Mouse (Mus musculus) midbrain, embryonic 10.5 days (tissue): ENCODE data around the gene Cdkn1b. TPM values are rescaled to one million over a fixed set of nuclear protein-coding genes. Genes with fewer than 3 reads are reported as not detected.

Experiments
- DNase-seq: peaks from one replicate; pipeline ENCODE4 v3.0.0-alpha.2; 2017; ENCODE audit warnings: low spot score
- H3K27ac ChIP-seq: fragments of 300-500 bp; sonication (generic); replicated peaks from 2 replicates; pipeline ENCODE4 v1.5.1; 2016; ENCODE audit warnings: mild to moderate bottlenecking
- H3K27me3 ChIP-seq: fragments of 300-500 bp; sonication (generic); 2 replicates; pipeline ENCODE4 v1.6.1; 2016; ENCODE audit warnings: low read depth, mild to moderate bottlenecking; ENCODE audit not compliant: poor library complexity, severe bottlenecking
- H3K36me3 ChIP-seq: fragments of 300-500 bp; sonication (generic); 2 replicates; pipeline ENCODE4 v1.6.1; 2016; ENCODE audit warnings: mild to moderate bottlenecking, moderate library complexity
- H3K4me1 ChIP-seq: fragments of 300-500 bp; sonication (generic); 2 replicates; pipeline ENCODE4 v1.6.1; 2016
- H3K4me3 ChIP-seq: fragments of 300-500 bp; sonication (generic); 2 replicates; pipeline ENCODE4 v1.5.1; 2016; ENCODE audit warnings: mild to moderate bottlenecking, moderate library complexity
- H3K9me3 ChIP-seq: fragments of 300-500 bp; sonication (generic); replicated peaks from 2 replicates; pipeline ENCODE4 v1.6.1; 2016; ENCODE audit warnings: mild to moderate bottlenecking
- WGBS: fragments of 180-500 bp; shearing (Covaris S2); methylation state at CpG from one replicate; pipeline ENCODE4 v1.1.7; 2016; 5-methylcytosine and 5-hydroxymethylcytosine counted together
- polyA plus RNA-seq: library from polyadenylated mRNA; unstranded; fragments of >200 nt; fragmentation: Nextera tagmentation; extraction: Ambion mirVana; gene quantifications from 2 replicates; pipeline ENCODE4 v1.2.1, GENCODE M21; 2016

Gene Cdkn1b
- 15.5 and 20.9 TPM in 2 replicates for polyA plus RNA-seq

- under 1% methylated on average over 77 of the region's 77 CpGs for WGBS
- Histone ChIP-seq H3K27me3 (peaks cover 19% of the 10 kb centered on the region), H3K4me1 (peaks cover 71% of the 10 kb centered on the region), H3K27ac (peak within 1 kb of the TSS; percentile 94), H3K9me3 (no peaks in the 10 kb centered on the region), H3K4me3 (peak within 1 kb of the TSS; percentile 81), H3K36me3 (peaks cover 30% of the 10 kb centered on the region)
- DNase-seq: peak; percentile 91
Observed at GRCm38 (mm10) chr6:134920190-134921013, at the start of gene Cdkn1b. Gene Cdkn1b, plus strand, starts transcription at chr6:134920401.

DNA sequence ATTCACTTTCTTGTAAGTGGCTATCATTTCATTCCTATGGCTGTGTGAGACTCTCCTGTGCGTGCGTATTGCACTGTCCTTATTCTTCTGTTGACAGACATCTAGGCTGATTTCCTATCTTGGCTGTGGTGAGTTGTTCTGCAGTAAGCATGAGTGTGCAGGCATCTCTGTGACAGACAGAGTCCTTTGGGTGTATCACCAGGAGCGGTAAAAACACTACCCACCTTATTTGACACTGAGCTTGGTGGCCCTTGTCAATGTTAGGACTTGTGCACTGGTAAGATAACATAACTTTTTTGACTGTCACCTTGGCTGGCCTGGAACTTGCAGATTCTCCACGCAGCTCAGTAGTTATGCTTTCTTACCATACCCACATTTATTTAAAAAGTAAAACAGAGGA, 49.3 kb upstream of the Cdkn1b start:
- DNase-seq: no peak
- Histone ChIP-seq H3K27ac (no peak overlapping the region), H3K36me3 (peaks cover 92% of the 10 kb centered on the region), H3K27me3 (no peaks in the 10 kb centered on the region), H3K4me3 (no peak overlapping the region), H3K9me3 (0 out of 2 replicates have a peak, but pooled peaks cover 5% of the 10 kb centered on the region), H3K4me1 (no peaks in the 10 kb centered on the region)
- 93% methylated on average over 4 of the region's 4 CpGs for WGBS

- Histone ChIP-seq H3K36me3 (peaks cover 88% of the 10 kb centered on the region), H3K4me3 (no peak overlapping the region), H3K4me1 (no peaks in the 10 kb centered on the region), H3K27me3 (no peaks in the 10 kb centered on the region), H3K27ac (no peak overlapping the region), H3K9me3 (0 out of 2 replicates have a peak, but pooled peaks cover 5% of the 10 kb centered on the region)
- no peak for DNase-seq
- WGBS: 97% methylated on average over 2 of the region's 2 CpGs
Observed at GRCm38 (mm10) chr6:134872236-134872635, 48.0 kb upstream of the Cdkn1b start.

DNA sequence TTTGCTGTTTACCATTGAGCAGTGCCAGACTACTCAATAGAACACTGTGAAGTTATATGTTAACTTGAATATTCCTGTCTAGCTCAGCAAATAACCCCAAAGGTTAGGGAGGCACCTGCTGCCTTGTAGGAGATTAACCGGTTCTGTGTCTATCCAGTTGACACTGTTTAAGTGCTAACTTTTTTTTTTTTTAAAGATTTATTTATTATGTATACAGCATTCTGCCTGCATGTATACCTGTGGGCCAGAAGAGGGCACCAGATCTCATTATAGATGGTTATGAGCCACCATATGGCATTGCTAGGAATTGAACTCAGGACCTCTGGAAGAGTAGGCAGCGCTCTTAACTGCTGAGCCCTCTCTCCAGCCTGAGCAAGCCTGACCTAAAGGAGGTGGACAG, 47.2 kb upstream of the Cdkn1b start:
- Histone ChIP-seq H3K27me3 (no peaks in the 10 kb centered on the region), H3K27ac (no peak overlapping the region), H3K36me3 (peaks cover 83% of the 10 kb centered on the region), H3K4me3 (no peak overlapping the region), H3K4me1 (no peaks in the 10 kb centered on the region), H3K9me3 (0 out of 2 replicates have a peak, but pooled peaks cover 5% of the 10 kb centered on the region)
- DNase-seq: no peak
- 83% methylated on average over 2 of the region's 2 CpGs for WGBS

DNA sequence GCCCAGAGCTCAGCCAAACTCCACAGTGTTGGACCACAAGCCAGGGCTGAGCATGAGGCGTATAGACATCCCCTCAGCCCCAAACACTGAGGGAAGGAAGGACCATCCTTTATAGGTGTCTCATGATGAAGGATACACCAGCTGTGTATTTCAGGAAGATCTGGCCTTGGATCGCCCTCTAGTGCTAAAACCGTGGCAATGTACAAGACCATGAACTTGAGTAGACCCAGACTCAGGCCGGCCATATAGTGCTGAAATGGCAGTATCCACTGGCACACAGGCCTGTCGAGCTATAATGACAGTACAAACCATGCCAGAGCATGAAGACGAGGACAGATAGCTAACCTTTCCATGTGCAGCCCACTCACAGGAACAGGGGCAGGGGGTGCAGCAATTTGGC, 43.4 kb upstream of the Cdkn1b start:
- no peak for DNase-seq
- Histone ChIP-seq H3K36me3 (peaks cover 64% of the 10 kb centered on the region), H3K27ac (no peak overlapping the region), H3K27me3 (no peaks in the 10 kb centered on the region), H3K9me3 (no peaks in the 10 kb centered on the region), H3K4me3 (no peak overlapping the region), H3K4me1 (peaks cover 6% of the 10 kb centered on the region)
- WGBS: 82% methylated on average over 6 of the region's 6 CpGs

GRCm38 (mm10) chr6:134877276-134877675, 42.9 kb upstream of the Cdkn1b start:
- Histone ChIP-seq H3K27ac (no peak overlapping the region), H3K4me1 (peaks cover 6% of the 10 kb centered on the region), H3K9me3 (no peaks in the 10 kb centered on the region), H3K27me3 (no peaks in the 10 kb centered on the region), H3K36me3 (peaks cover 66% of the 10 kb centered on the region), H3K4me3 (no peak overlapping the region)
- no peak for DNase-seq
- 86% methylated on average over 4 of the region's 4 CpGs for WGBS

DNA sequence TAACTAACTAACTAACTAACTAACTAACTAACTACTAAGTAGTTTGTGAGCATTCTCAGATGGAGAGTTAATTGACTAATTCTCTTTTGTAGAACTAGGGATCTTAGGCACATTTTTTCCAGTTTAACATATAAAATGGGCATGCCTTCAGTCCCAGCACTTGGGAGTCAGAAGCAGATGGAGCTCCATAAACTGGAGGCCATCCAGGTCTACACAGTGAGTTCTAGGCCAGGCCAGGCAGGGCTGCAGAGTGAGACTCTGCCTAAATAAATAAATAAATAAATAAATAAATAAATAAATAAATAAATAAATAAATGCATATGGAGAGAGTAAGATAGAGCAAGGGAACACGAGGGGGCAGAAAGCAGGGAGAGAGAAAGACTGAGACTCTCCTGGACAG, 42.3 kb upstream of the Cdkn1b start:
- Histone ChIP-seq H3K36me3 (peaks cover 66% of the 10 kb centered on the region), H3K9me3 (no peaks in the 10 kb centered on the region), H3K4me1 (peaks cover 6% of the 10 kb centered on the region), H3K27me3 (no peaks in the 10 kb centered on the region), H3K4me3 (no peak overlapping the region), H3K27ac (no peak overlapping the region)
- no peak for DNase-seq
- 86% methylated on average over 1 of the region's 1 CpGs for WGBS

DNA sequence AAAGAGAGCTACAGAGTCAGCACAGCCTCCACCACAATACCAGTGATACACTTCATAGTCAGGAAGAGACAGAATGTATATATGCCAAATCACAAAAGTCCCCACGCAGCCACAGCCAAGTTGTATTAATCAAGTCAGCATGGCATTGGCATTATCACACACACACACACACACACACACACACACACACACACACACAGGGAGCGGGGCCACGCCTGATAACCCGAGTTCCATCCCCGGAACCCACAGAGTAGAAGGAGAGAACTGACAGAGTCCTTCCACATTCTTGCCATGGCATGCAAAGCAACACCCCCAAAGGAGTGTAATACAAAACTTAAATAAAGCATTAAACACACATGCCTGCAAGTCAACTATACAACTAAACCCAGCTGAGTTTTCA, 40.6 kb upstream of the Cdkn1b start:
- peaks cover 6% of the 10 kb centered on the region for H3K4me1 ChIP-seq
- no peak overlapping the region for H3K4me3 ChIP-seq
- H3K36me3 ChIP-seq: peaks cover 64% of the 10 kb centered on the region
- H3K27me3 ChIP-seq: no peaks in the 10 kb centered on the region
- H3K27ac ChIP-seq: no peak overlapping the region
- no peaks in the 10 kb centered on the region for H3K9me3 ChIP-seq
- DNase-seq: no peak
- WGBS: 93% methylated on average over 5 of the region's 5 CpGs

- Histone ChIP-seq H3K27ac (no peak overlapping the region), H3K27me3 (no peaks in the 10 kb centered on the region), H3K4me3 (no peak overlapping the region), H3K4me1 (peaks cover 10% of the 10 kb centered on the region), H3K9me3 (no peaks in the 10 kb centered on the region), H3K36me3 (peaks cover 65% of the 10 kb centered on the region)
- DNase-seq: no peak
- WGBS: 89% methylated on average over 2 of the region's 2 CpGs
Observed at GRCm38 (mm10) chr6:134880046-134880445, 40.2 kb upstream of the Cdkn1b start.

DNA sequence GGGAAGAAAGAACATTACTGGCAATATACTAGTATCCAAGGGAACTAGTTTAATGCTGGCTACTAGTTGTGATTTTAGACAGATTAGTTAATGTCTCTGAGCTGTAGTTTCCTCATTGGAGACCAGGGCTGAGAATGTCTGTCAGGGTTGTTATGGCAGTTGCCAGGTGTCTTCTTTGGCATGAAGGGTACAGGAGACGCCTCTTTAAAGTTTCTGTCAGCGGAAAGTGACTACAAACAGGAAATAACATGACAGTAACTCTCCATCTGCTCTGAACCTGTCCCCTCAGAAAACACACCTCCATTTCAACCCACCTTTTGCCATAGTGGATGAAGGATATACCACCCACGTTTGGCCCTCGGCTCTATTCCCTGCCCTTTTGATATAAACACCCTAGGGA, 36.5 kb upstream of the Cdkn1b start:
- DNase-seq: no peak
- Histone ChIP-seq H3K9me3 (no peaks in the 10 kb centered on the region), H3K4me1 (peaks cover 41% of the 10 kb centered on the region), H3K4me3 (no peak overlapping the region), H3K27me3 (no peaks in the 10 kb centered on the region), H3K36me3 (peaks cover 55% of the 10 kb centered on the region), H3K27ac (no peak overlapping the region)
- 90% methylated on average over 4 of the region's 4 CpGs for WGBS

DNA sequence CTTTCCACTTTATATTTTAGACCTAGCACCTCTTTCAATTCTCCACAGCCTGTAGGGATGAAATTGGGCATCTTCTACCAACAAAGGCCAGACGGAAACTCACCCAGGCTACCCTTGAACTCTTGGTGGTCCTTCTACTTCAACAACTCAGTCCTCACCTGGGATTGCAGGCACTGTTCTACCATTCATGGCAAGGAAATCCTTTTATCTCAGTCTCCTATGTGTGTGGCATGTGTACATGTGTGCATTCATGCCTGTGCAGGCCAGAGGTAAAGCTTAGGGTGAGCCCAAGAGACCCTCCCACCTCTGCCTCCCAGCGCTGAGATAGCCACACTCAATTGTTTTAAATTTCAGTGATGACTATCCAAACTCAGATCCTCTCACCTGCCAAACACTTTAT, 34.7 kb upstream of the Cdkn1b start:
- no peak for DNase-seq
- H3K27me3 ChIP-seq: no peaks in the 10 kb centered on the region
- H3K36me3 ChIP-seq: peaks cover 46% of the 10 kb centered on the region
- WGBS: 93% methylated on average over 2 of the region's 2 CpGs
- H3K27ac ChIP-seq: no peak overlapping the region
- peaks cover 60% of the 10 kb centered on the region for H3K4me1 ChIP-seq
- peak overlapping the region; percentile 70; the same call in 1 of the 2 replicates for H3K4me3 ChIP-seq
- no peaks in the 10 kb centered on the region for H3K9me3 ChIP-seq

- Histone ChIP-seq H3K27me3 (no peaks in the 10 kb centered on the region), H3K36me3 (peaks cover 39% of the 10 kb centered on the region), H3K4me3 (peak overlapping the region; percentile 70), H3K27ac (peak overlapping the region; percentile 90), H3K9me3 (no peaks in the 10 kb centered on the region), H3K4me1 (peaks cover 54% of the 10 kb centered on the region)
- no peak for DNase-seq
- 90% methylated on average over 8 of the region's 8 CpGs for WGBS
Observed at GRCm38 (mm10) chr6:134886475-134886874, 33.7 kb upstream of the Cdkn1b start.

DNA sequence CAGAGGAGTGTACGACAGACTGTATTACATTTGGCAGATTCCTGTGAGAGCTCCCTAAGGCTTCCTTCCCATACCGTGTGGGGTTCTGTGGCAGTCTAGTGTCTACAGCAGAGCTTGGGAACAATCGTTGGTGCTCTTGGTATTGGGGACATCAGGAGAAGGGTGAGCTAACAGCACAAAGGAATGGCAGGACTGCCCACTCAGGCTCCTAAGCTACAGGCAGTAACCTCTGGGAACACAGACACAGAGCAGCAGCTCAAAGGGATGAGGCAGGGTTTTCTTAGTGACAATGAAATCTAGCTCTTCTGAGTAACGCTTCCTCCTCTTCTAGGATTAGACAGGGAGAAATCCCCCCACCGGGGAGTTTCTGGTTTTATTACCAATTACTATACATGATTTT, 33.2 kb upstream of the Cdkn1b start:
- Histone ChIP-seq H3K9me3 (no peaks in the 10 kb centered on the region), H3K27me3 (no peaks in the 10 kb centered on the region), H3K27ac (peak overlapping the region; percentile 90), H3K4me1 (peaks cover 54% of the 10 kb centered on the region), H3K4me3 (peak overlapping the region; percentile 70), H3K36me3 (peaks cover 34% of the 10 kb centered on the region)
- WGBS: 24% methylated on average over 5 of the region's 5 CpGs
- peak; percentile 33 for DNase-seq
